Mouse (Mus musculus) liver, embryonic 14.5 days (tissue): ENCODE measurements around the gene Arf1.

ENCODE experiments used
- CTCF ChIP-seq: IDR thresholded peaks from 2 replicates; pipeline ENCODE4 v1.5.1; 2016; ENCODE audit warnings: antibody characterized with exemption, low read depth, control low read depth
- EP300 ChIP-seq: IDR thresholded peaks from 2 replicates; pipeline ENCODE4 v1.6.1; 2016; ENCODE audit warnings: antibody characterized with exemption, low read depth

DNA sequence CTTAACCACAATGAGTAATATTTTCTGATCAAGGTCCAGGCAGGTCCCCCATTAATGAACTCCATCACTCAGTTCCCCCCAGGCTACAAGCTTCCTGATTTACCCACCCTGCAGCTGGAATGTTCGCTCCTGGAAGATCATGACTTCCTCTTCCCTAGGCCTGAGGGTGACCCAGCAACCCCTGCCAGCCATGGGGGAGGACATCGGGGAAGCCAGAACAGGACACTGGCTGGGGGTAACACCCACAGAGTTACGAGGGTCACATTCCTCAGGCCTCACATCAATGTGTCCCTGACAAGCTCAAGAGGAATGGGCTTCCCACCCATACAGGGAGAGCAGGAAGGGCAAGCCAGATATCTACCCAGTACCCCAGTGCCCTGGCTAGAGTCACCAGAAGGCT lies 58.3 kb downstream of the Arf1 start:
- TF ChIP-seq CTCF (no peak), EP300 (no peak)
